Mouse (Mus musculus) stomach, embryonic 16.5 days (tissue): ENCODE results near the gene 4930579F01Rik. TPM values are rescaled to one million over a fixed set of nuclear protein-coding genes. Genes with fewer than 3 reads are reported as not detected.

Experiments
- ATAC-seq: fragments of 200-750 bp; cut with Nextera tagmentation; 2 replicates; pipeline ENCODE4 v1.8.0; 2017; ENCODE audit warnings: moderate number of reproducible peaks, moderate TSS enrichment; ENCODE audit not compliant: insufficient read depth, low FRiP score
- H3K27ac ChIP-seq: fragments of 300-500 bp; sonication (generic); 2 replicates; pipeline ENCODE4 v1.5.1; 2014; ENCODE audit warnings: low read length
- H3K27me3 ChIP-seq: fragments of 300-500 bp; sonication (generic); 2 replicates; pipeline ENCODE4 v1.6.1; 2014; ENCODE audit warnings: low read length, control low read depth, mixed read lengths; ENCODE audit not compliant: control insufficient read depth, insufficient read depth
- H3K36me3 ChIP-seq: fragments of 300-500 bp; sonication (generic); 2 replicates; pipeline ENCODE4 v1.6.1; 2014; ENCODE audit warnings: low read length; ENCODE audit not compliant: control insufficient read depth, insufficient read depth
- H3K4me1 ChIP-seq: fragments of 300-500 bp; sonication (generic); 2 replicates; pipeline ENCODE4 v1.6.1; 2014; ENCODE audit warnings: low read length, control low read depth, mixed read lengths; ENCODE audit not compliant: control insufficient read depth, insufficient read depth
- H3K4me2 ChIP-seq: fragments of 300-500 bp; sonication (generic); 2 replicates; pipeline ENCODE4 v1.6.1; 2014; ENCODE audit warnings: low read depth, low read length, mixed read lengths
- H3K4me3 ChIP-seq: fragments of 300-500 bp; sonication (generic); replicated peaks from 2 replicates; pipeline ENCODE4 v1.5.1; 2014; ENCODE audit warnings: mild to moderate bottlenecking, low read length
- H3K9ac ChIP-seq: fragments of 300-500 bp; sonication (generic); 2 replicates; pipeline ENCODE4 v1.6.1; 2014; ENCODE audit warnings: low read length
- H3K9me3 ChIP-seq: fragments of 300-500 bp; sonication (generic); replicated peaks from 2 replicates; pipeline ENCODE4 v1.6.1; 2016; ENCODE audit warnings: low read length, control low read depth; ENCODE audit not compliant: control insufficient read depth
- WGBS: fragments of 180-500 bp; shearing (Covaris S2); extraction: QIAGEN DNeasy Blood & Tissue Kit; methylation state at CpG from one replicate; pipeline ENCODE4 v1.1.7; 2014; 5-methylcytosine and 5-hydroxymethylcytosine counted together
- polyA plus RNA-seq: library from polyadenylated mRNA; unstranded; fragments of >200 nt; fragmentation: Nextera tagmentation; extraction: Ambion mirVana; gene quantifications from 2 replicates; pipeline ENCODE4 v1.2.1, GENCODE M21; 2015

The 4930579F01Rik gene
- polyA plus RNA-seq, result 0.13 and 0.32 TPM in 2 replicates

DNA sequence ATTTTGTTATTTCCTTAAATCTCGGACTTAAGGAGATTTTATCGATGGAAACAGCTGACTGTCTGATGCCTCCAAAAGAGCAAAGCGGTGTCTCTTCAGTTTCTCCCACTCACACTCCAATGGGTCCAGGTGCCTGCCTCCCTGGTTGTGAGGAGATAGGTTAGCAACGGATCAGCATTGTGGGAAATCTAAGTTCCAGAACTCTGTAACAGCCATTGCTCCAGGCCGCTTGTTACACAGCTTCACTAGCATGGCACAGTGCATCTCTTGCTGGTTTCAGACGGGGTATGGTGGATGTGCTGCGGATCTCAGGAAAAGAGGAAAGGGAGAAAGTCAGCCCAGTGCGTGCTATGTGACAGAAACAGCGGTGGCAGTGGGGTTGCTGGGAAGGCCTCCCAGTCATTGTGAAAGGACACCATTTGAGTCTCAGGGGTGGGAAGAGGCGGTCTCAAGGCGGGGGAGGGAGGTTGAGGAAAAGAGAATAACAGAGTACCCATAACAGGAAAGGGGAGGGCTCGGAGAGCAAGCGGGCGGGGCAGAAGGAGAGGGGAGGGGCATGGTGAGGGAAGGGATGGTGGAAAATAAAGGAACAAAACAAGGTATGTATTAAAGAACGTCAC, at the start of gene 4930579F01Rik:
Gene 4930579F01Rik, minus strand, starts transcription at position 143 of the 620 bp plus-strand sequence.
- H3K4me1 ChIP-seq, result no peaks in the 10 kb centered on the region
- no peak within 1 kb of the TSS for H3K9ac ChIP-seq
- no peak within 1 kb of the TSS for H3K4me2 ChIP-seq
- no peaks in the 10 kb centered on the region for H3K9me3 ChIP-seq
- no peaks in the 10 kb centered on the region for H3K36me3 ChIP-seq
- ATAC-seq, result no peak
- no peak within 1 kb of the TSS for H3K27ac ChIP-seq
- H3K27me3 ChIP-seq, result no peaks in the 10 kb centered on the region
- WGBS, result 79% methylated on average over 15 of the region's 15 CpGs
- no peak within 1 kb of the TSS for H3K4me3 ChIP-seq

GRCm38 (mm10) chr3:138242933-138243332, 49.3 kb upstream of the 4930579F01Rik start:
- WGBS, result 84% methylated on average over 6 of the region's 6 CpGs
- no peaks in the 10 kb centered on the region for H3K9me3 ChIP-seq
- H3K4me1 ChIP-seq, result no peaks in the 10 kb centered on the region
- H3K9ac ChIP-seq, result no peak overlapping the region
- no peak overlapping the region for H3K27ac ChIP-seq
- no peak overlapping the region for H3K4me2 ChIP-seq
- no peaks in the 10 kb centered on the region for H3K36me3 ChIP-seq
- ATAC-seq, result no peak
- H3K4me3 ChIP-seq, result no peak overlapping the region
- H3K27me3 ChIP-seq, result no peaks in the 10 kb centered on the region

- Histone ChIP-seq H3K27me3 (no peaks in the 10 kb centered on the region), H3K4me2 (no peak overlapping the region), H3K4me1 (no peaks in the 10 kb centered on the region), H3K4me3 (no peak overlapping the region), H3K9me3 (no peaks in the 10 kb centered on the region), H3K27ac (no peak overlapping the region), H3K9ac (no peak overlapping the region), H3K36me3 (no peaks in the 10 kb centered on the region)
- WGBS, result 79% methylated on average over 14 of the region's 14 CpGs
- no peak for ATAC-seq
Measured at GRCm38 (mm10) chr3:138242021-138242726, 48.5 kb upstream of the 4930579F01Rik start.

- Histone ChIP-seq H3K4me1 (no peaks in the 10 kb centered on the region), H3K4me3 (no peak overlapping the region), H3K27me3 (no peaks in the 10 kb centered on the region), H3K9me3 (no peaks in the 10 kb centered on the region), H3K36me3 (no peaks in the 10 kb centered on the region), H3K27ac (0 out of 2 replicates have a peak overlapping the region, but pooled peaks have one; percentile 10), H3K9ac (no peak overlapping the region), H3K4me2 (no peak overlapping the region)
- WGBS, result 47% methylated on average over 6 of the region's 6 CpGs
- ATAC-seq, result peak; percentile 19; the same call in 1 of the 2 replicates
Measured at GRCm38 (mm10) chr3:138241371-138241770, 47.7 kb upstream of the 4930579F01Rik start.

DNA sequence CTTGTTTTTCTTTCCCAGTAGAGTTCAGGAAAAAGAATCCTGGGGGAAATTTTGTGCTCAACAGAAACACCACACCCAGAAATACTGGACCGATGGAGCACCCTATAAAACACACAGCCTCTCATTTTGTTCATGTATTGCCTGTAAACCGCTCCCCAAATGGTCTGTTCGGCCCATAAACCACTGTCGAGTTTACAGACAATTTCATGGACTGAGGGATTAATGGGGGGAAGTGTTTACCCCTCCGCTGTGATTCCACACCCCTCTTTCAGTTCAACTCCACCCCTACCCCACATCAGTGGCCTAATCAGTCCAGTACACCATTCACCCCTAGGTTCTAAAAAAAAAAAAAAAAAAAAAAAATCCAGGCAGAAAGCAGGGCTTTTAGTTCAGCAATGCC, 47.3 kb upstream of the 4930579F01Rik start:
- H3K4me1 ChIP-seq, result no peaks in the 10 kb centered on the region
- H3K36me3 ChIP-seq, result no peaks in the 10 kb centered on the region
- no peak overlapping the region for H3K9ac ChIP-seq
- WGBS, result 68% methylated on average over 5 of the region's 5 CpGs
- H3K27ac ChIP-seq, result 0 out of 2 replicates have a peak overlapping the region, but pooled peaks have one; percentile 10
- ATAC-seq, result no peak
- no peak overlapping the region for H3K4me3 ChIP-seq
- H3K27me3 ChIP-seq, result no peaks in the 10 kb centered on the region
- H3K4me2 ChIP-seq, result no peak overlapping the region
- H3K9me3 ChIP-seq, result no peaks in the 10 kb centered on the region

- Histone ChIP-seq H3K4me2 (no peak overlapping the region), H3K4me1 (no peaks in the 10 kb centered on the region), H3K9me3 (no peaks in the 10 kb centered on the region), H3K27ac (no peak overlapping the region), H3K27me3 (no peaks in the 10 kb centered on the region), H3K36me3 (no peaks in the 10 kb centered on the region), H3K9ac (no peak overlapping the region), H3K4me3 (no peak overlapping the region)
- WGBS, result 82% methylated on average over 3 of the region's 3 CpGs
- no peak for ATAC-seq
Measured at GRCm38 (mm10) chr3:138240411-138240810, 46.8 kb upstream of the 4930579F01Rik start.

GRCm38 (mm10) chr3:138239461-138239860, 45.8 kb upstream of the 4930579F01Rik start:
- no peaks in the 10 kb centered on the region for H3K36me3 ChIP-seq
- H3K9me3 ChIP-seq, result no peaks in the 10 kb centered on the region
- no peaks in the 10 kb centered on the region for H3K4me1 ChIP-seq
- no peak for ATAC-seq
- no peak overlapping the region for H3K4me3 ChIP-seq
- no peak overlapping the region for H3K9ac ChIP-seq
- no peak overlapping the region for H3K27ac ChIP-seq
- no peak overlapping the region for H3K4me2 ChIP-seq
- H3K27me3 ChIP-seq, result no peaks in the 10 kb centered on the region
- 86% methylated on average over 6 of the region's 6 CpGs for WGBS

DNA sequence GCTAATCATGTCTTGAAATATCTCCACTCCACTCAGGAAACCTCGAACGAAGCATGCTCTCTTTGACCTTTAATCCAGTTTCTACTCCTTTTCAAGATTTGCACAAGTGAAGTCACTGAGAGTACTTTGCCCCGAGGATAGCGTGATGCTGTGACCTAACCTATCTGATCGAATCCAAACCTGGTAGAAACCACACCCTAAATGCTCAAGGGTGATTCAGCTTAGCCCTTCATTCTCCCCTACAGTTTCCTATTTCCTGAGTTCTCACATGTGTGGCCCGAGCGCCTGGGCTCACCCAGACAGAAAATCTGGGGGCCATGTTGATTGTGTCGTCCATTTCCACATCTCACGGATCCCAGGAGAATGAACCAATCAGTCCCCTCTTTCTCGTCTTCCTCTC, 44.4 kb upstream of the 4930579F01Rik start:
- H3K36me3 ChIP-seq, result no peaks in the 10 kb centered on the region
- H3K4me3 ChIP-seq, result no peak overlapping the region
- H3K27me3 ChIP-seq, result no peaks in the 10 kb centered on the region
- 0 out of 2 replicates have a peak, but pooled peaks have one; percentile 33 for ATAC-seq
- H3K9ac ChIP-seq, result no peak overlapping the region
- 77% methylated on average over 10 of the region's 10 CpGs for WGBS
- H3K4me2 ChIP-seq, result no peak overlapping the region
- no peaks in the 10 kb centered on the region for H3K4me1 ChIP-seq
- H3K9me3 ChIP-seq, result no peaks in the 10 kb centered on the region
- no peak overlapping the region for H3K27ac ChIP-seq

DNA sequence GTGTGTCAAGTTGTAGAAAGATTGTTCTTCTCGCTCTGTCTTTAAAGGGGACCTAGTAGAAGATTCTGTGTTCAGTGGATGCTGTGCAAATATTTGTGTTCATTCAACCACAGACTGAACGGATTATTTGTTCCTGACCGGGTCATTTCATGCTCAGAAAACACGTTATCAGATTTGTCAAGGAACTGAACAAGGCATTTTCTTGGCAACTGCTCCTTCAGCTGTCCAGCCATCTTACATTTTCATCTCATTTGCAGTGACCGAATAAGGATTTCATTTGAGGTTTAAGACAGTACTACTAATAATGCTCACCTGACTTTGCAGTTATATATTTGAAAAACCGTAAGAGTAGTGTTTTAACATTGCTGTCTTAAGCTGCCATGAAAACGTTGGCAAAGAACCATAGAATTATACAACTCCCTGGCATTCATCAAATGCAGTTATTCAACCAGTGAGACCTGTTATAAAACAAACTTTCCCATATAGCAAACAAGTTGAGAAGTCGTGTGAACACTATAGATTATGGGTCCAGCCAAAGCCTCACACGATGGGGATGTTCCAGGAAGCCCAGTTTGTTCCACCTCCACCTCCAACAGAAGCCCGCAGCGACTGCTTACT, 43.0 kb upstream of the 4930579F01Rik start:
- Histone ChIP-seq H3K4me3 (no peak overlapping the region), H3K36me3 (no peaks in the 10 kb centered on the region), H3K27me3 (no peaks in the 10 kb centered on the region), H3K27ac (no peak overlapping the region), H3K9me3 (no peaks in the 10 kb centered on the region), H3K4me2 (no peak overlapping the region), H3K9ac (no peak overlapping the region), H3K4me1 (no peaks in the 10 kb centered on the region)
- no peak for ATAC-seq
- 54% methylated on average over 11 of the region's 11 CpGs for WGBS
